Mouse (Mus musculus) CH12.LX (cell line): ENCODE measurements around the gene Foxn1. TPM values are rescaled to one million over a fixed set of nuclear protein-coding genes. Genes with fewer than 3 reads are reported as not detected.

Experiments
- DNase-seq: peaks from one replicate; pipeline ENCODE4 v3.0.0-alpha.2; 2013; ENCODE audit errors: extremely low read depth
- H3K27ac ChIP-seq: 2 replicates; pipeline ENCODE4 v1.5.1; 2012; ENCODE audit warnings: low read depth, mild to moderate bottlenecking, control low read depth, moderate library complexity; ENCODE audit not compliant: insufficient read depth
- H3K27me3 ChIP-seq: replicated peaks from 2 replicates; pipeline ENCODE3; 2012; ENCODE audit warnings: inconsistent platforms
- H3K36me3 ChIP-seq, 2 experiments: replicated peaks in 1 of 2; 2 replicates each; pipeline versions ENCODE3 to v1.6.1; 2012; ENCODE audit warnings: inconsistent platforms in 1 of 2, low read length in 1 of 2, mild to moderate bottlenecking in 1 of 2, mixed read lengths in 1 of 2, moderate library complexity in 1 of 2; ENCODE audit not compliant: control insufficient read depth in 1 of 2, insufficient read depth in 1 of 2
- H3K4me1 ChIP-seq, 2 experiments: 2 replicates each; pipeline ENCODE4 v1.6.1; 2012; ENCODE audit warnings: inconsistent platforms in 1 of 2, moderate library complexity in 1 of 2; ENCODE audit not compliant: insufficient read depth in 2 of 2, control insufficient read depth in 1 of 2
- H3K4me2 ChIP-seq: 2 replicates; pipeline ENCODE4 v1.6.1; 2012; ENCODE audit warnings: low read depth, mild to moderate bottlenecking, control low read depth; ENCODE audit not compliant: poor library complexity, insufficient read depth, severe bottlenecking
- H3K4me3 ChIP-seq, 3 experiments: fragments of 150-350 bp in 1 of 3; sonication (generic) in 1 of 3; replicated peaks in 1 of 3; 2 replicates each; pipeline versions ENCODE3 to v1.5.1; 2011 to 2012; ENCODE audit warnings: low read depth in 2 of 3, low read length in 2 of 3, mild to moderate bottlenecking in 2 of 3, moderate library complexity in 2 of 3, control low read depth in 1 of 3, improper control_type of control experiment in 1 of 3, inconsistent platforms in 1 of 3, mixed read lengths in 1 of 3; ENCODE audit not compliant: poor library complexity in 1 of 3
- H3K79me2 ChIP-seq: replicated peaks from 2 replicates; pipeline ENCODE4 v1.6.1; 2012; ENCODE audit warnings: mild to moderate bottlenecking, moderate library complexity; ENCODE audit not compliant: control insufficient read depth, poor library complexity, insufficient read depth, severe bottlenecking; ENCODE audit errors: extremely low read depth
- H3K9ac ChIP-seq: 2 replicates; pipeline ENCODE4 v1.6.1; 2012; ENCODE audit warnings: low read depth, mild to moderate bottlenecking, control low read depth, moderate library complexity; ENCODE audit not compliant: insufficient read depth
- H3K9me3 ChIP-seq: replicated peaks from 2 replicates; pipeline ENCODE3; 2012; ENCODE audit warnings: low read length, inconsistent platforms, mixed read lengths
- BHLHE40 ChIP-seq: IDR thresholded peaks from 2 replicates; pipeline ENCODE4 v1.6.1; 2011; ENCODE audit warnings: mild to moderate bottlenecking, low read depth, low read length, improper control_type of control experiment
- CHD1 ChIP-seq: IDR thresholded peaks from 2 replicates; pipeline ENCODE4 v1.6.1; 2012; ENCODE audit warnings: low read depth, low read length, improper control_type of control experiment, inconsistent platforms
- CHD2 ChIP-seq: IDR thresholded peaks from 2 replicates; pipeline ENCODE4 v1.6.1; 2011; ENCODE audit warnings: low read length, improper control_type of control experiment
- CTCF ChIP-seq, 2 experiments: IDR thresholded peaks in 1 of 2; conservative IDR thresholded peaks in 1 of 2; 2 replicates each; pipeline ENCODE4 v1.5.1; 2011 to 2012; ENCODE audit warnings: low read depth in 2 of 2, low read length in 2 of 2, improper control_type of control experiment in 1 of 2, inconsistent platforms in 1 of 2, mild to moderate bottlenecking in 1 of 2, moderate library complexity in 1 of 2
- E2F4 ChIP-seq: IDR thresholded peaks from 2 replicates; pipeline ENCODE4 v1.6.1; 2011; ENCODE audit warnings: low read depth, low read length, improper control_type of control experiment; ENCODE audit not compliant: insufficient replicate concordance
- EP300 ChIP-seq: IDR thresholded peaks from 2 replicates; pipeline ENCODE4 v1.6.1; 2011; ENCODE audit warnings: low read length, improper control_type of control experiment
- ETS1 ChIP-seq: conservative IDR thresholded peaks from 2 replicates; pipeline ENCODE4 v1.6.1; 2012; ENCODE audit warnings: low read depth, mild to moderate bottlenecking, inconsistent platforms, low read length, improper control_type of control experiment, moderate library complexity
- GABPA ChIP-seq: IDR thresholded peaks from 2 replicates; pipeline ENCODE4 v1.6.1; 2012; ENCODE audit warnings: low read depth, low read length, improper control_type of control experiment, inconsistent platforms; ENCODE audit not compliant: insufficient replicate concordance
- HCFC1 ChIP-seq: IDR thresholded peaks from 2 replicates; pipeline ENCODE4 v1.6.1; 2012; ENCODE audit warnings: low read depth, mild to moderate bottlenecking, inconsistent platforms, low read length, improper control_type of control experiment
- IRF4 ChIP-seq: IDR thresholded peaks from 2 replicates; pipeline ENCODE4 v1.6.1; 2014; ENCODE audit warnings: low read depth, mild to moderate bottlenecking, inconsistent platforms, low read length, improper control_type of control experiment
- JUND ChIP-seq: conservative IDR thresholded peaks from 2 replicates; pipeline ENCODE4 v1.6.1; 2011; ENCODE audit warnings: low read depth, low read length, improper control_type of control experiment
- KAT2A ChIP-seq: IDR thresholded peaks from 2 replicates; pipeline ENCODE4 v1.6.1; 2012; ENCODE audit warnings: low read length, improper control_type of control experiment, inconsistent platforms; ENCODE audit not compliant: insufficient replicate concordance
- MAFK ChIP-seq: IDR thresholded peaks from 2 replicates; pipeline ENCODE4 v1.6.1; 2011; ENCODE audit warnings: low read length, improper control_type of control experiment; ENCODE audit not compliant: insufficient replicate concordance
- MAX ChIP-seq: IDR thresholded peaks from 2 replicates; pipeline ENCODE4 v1.6.1; 2011; ENCODE audit warnings: low read length, improper control_type of control experiment
- MAZ ChIP-seq: IDR thresholded peaks from 2 replicates; pipeline ENCODE4 v1.6.1; 2012; ENCODE audit warnings: low read depth, mild to moderate bottlenecking, inconsistent platforms, low read length, improper control_type of control experiment, moderate library complexity
- MEF2A ChIP-seq: IDR thresholded peaks from 2 replicates; pipeline ENCODE4 v1.6.1; 2014; ENCODE audit warnings: low read depth, mild to moderate bottlenecking, inconsistent platforms, low read length, improper control_type of control experiment, borderline replicate concordance
- MXI1 ChIP-seq: IDR thresholded peaks from 2 replicates; pipeline ENCODE4 v1.6.1; 2011; ENCODE audit warnings: mild to moderate bottlenecking, low read depth, low read length, improper control_type of control experiment
- MYC ChIP-seq: IDR thresholded peaks from 2 replicates; pipeline ENCODE4 v1.6.1; 2011; ENCODE audit warnings: low read depth, mild to moderate bottlenecking, improper control_type of control experiment, low read length
- NRF1 ChIP-seq: IDR thresholded peaks from 2 replicates; pipeline ENCODE4 v1.6.1; 2014; ENCODE audit warnings: low read depth, mild to moderate bottlenecking, inconsistent platforms, low read length, improper control_type of control experiment, moderate library complexity
- PAX5 ChIP-seq: IDR thresholded peaks from 2 replicates; pipeline ENCODE4 v1.6.1; 2012; ENCODE audit warnings: low read length, inconsistent platforms, mixed read lengths
- POLR2AphosphoS2 ChIP-seq: IDR thresholded peaks from 2 replicates; pipeline ENCODE4 v1.6.1; 2011; ENCODE audit warnings: low read depth, low read length, improper control_type of control experiment
- SIN3A ChIP-seq: IDR thresholded peaks from 2 replicates; pipeline ENCODE4 v1.6.1; 2012; ENCODE audit warnings: low read length, improper control_type of control experiment, inconsistent platforms
- SMC3 ChIP-seq: IDR thresholded peaks from 2 replicates; pipeline ENCODE4 v1.6.1; 2011; ENCODE audit warnings: low read depth, low read length, improper control_type of control experiment
- TCF12 ChIP-seq: IDR thresholded peaks from 2 replicates; pipeline ENCODE4 v1.6.1; 2014; ENCODE audit warnings: low read depth, mild to moderate bottlenecking, inconsistent platforms, low read length, improper control_type of control experiment
- UBTF ChIP-seq: IDR thresholded peaks from 2 replicates; pipeline ENCODE4 v1.6.1; 2012; ENCODE audit warnings: low read depth, mild to moderate bottlenecking, inconsistent platforms, low read length, improper control_type of control experiment, moderate library complexity
- USF2 ChIP-seq: conservative IDR thresholded peaks from 2 replicates; pipeline ENCODE4 v1.6.1; 2011; ENCODE audit warnings: low read depth, low read length, improper control_type of control experiment
- ZC3H11A ChIP-seq: IDR thresholded peaks from 2 replicates; pipeline ENCODE4 v1.6.1; 2012; ENCODE audit warnings: low read depth, mild to moderate bottlenecking, inconsistent platforms, low read length, improper control_type of control experiment
- ZNF384 ChIP-seq: IDR thresholded peaks from 2 replicates; pipeline ENCODE4 v1.6.1; 2012; ENCODE audit warnings: low read depth, low read length, improper control_type of control experiment, inconsistent platforms
- dilution Hi-C: fragments of 300-500 bp; cut with MboI; formaldehyde crosslinking; loops from 2 replicates; pipeline ENCODE4 v1.14.3; 2020; ENCODE audit warnings: low sequenced_read_pairs; ENCODE audit not compliant: extremely low pct_unique_long_range_greater_than_20kb, extremely low pct_ligation_motif_present
- in situ Hi-C: fragments of 300-500 bp; cut with MboI; formaldehyde crosslinking; loops from 3 replicates; pipeline ENCODE4 v1.14.3; 2019; ENCODE audit warnings: low sequenced_read_pairs, low pct_ligation_motif_present, low pct_unique_long_range_greater_than_20kb, mixed read lengths
- polyA plus RNA-seq: library from polyadenylated mRNA; unstranded; fragments of >175 nt; gene quantifications from 2 replicates; pipeline ENCODE4 v1.2.1, GENCODE M21; 2012; ENCODE audit warnings: low read depth; ENCODE audit not compliant: insufficient read length
- total RNA-seq, 2 experiments: library from RNA; depleted of rRNA; stranded (reverse); fragments of 300-350 nt in 1 of 2; fragments of >200 nt in 1 of 2; gene quantifications; 2 replicates each; pipeline ENCODE4 v1.2.3; 2012 to 2014

Foxn1 gene
- total and polyA plus RNA-seq, 3 experiments = not detected

- dilution Hi-C loops = no loop called here
- peaks cover 2 to 22% of the 10 kb centered on the region in 2 experiments; a peak in 3 of 4 replicates for H3K4me1 ChIP-seq
- DNase-seq = no peak
- peaks cover 17 to 55% of the 10 kb centered on the region in 2 experiments for H3K36me3 ChIP-seq
- peak overlapping the region; percentile 12; the same call in 1 of the 2 replicates for H3K27ac ChIP-seq
- H3K9me3 ChIP-seq = no peaks in the 10 kb centered on the region
- in situ Hi-C loops = no loop called here
- peak overlapping the region; percentile 54 for H3K9ac ChIP-seq
- peaks cover 8% of the 10 kb centered on the region; the same call in 1 of the 2 replicates for H3K79me2 ChIP-seq
- TF ChIP-seq MEF2A (no peak), UBTF (peak; percentile 79), SIN3A (peak; percentile 18)
- H3K4me2 ChIP-seq = peak overlapping the region; percentile 83
- H3K27me3 ChIP-seq = no peaks in the 10 kb centered on the region
- peak overlapping the region; percentile 81 to 89 (median 85) for H3K4me3 ChIP-seq
These were observed 57.8 kb downstream of the Foxn1 start for GRCm38 (mm10) chr11:78328512-78329056.

GRCm38 (mm10) chr11:78327634-78328511, 58.5 kb downstream of the Foxn1 start, which contains the start of gene Pigs:
Gene Pigs (plus strand): TSS chr11:78328415.
- Histone ChIP-seq H3K4me1 (peaks cover 4 to 29% of the 10 kb centered on the region in 2 experiments; a peak in 3 of 4 replicates), H3K4me2 (peak within 1 kb of the TSS; percentile 83), H3K9ac (peak within 1 kb of the TSS; percentile 54), H3K36me3 (peaks cover 10 to 49% of the 10 kb centered on the region in 2 experiments), H3K9me3 (no peaks in the 10 kb centered on the region), H3K4me3 (peak within 1 kb of the TSS; percentile 81 to 89 (median 85)), H3K79me2 (peaks cover 8% of the 10 kb centered on the region; the same call in 1 of the 2 replicates), H3K27me3 (no peaks in the 10 kb centered on the region), H3K27ac (peak within 1 kb of the TSS; percentile 39)
- DNase-seq = peak; percentile 99
- dilution Hi-C loops (no loop called here), in situ Hi-C loops (no loop called here)
- TF ChIP-seq NRF1 (peak; percentile 91), SMC3 (0 out of 2 replicates have a peak, but pooled peaks have one; percentile 10), KAT2A (no peak), MAX (no peak; the same call in none of the 2 replicates), E2F4 (0 out of 2 replicates have a peak, but pooled peaks have one; percentile 44), POLR2AphosphoS2 (peak; percentile 90), GABPA (no peak), UBTF (no peak; the same call in 1 of the 2 replicates), ZNF384 (peak; percentile 41; the same call in 1 of the 2 replicates), ZC3H11A (no peak), CHD2 (no peak; the same call in 1 of the 2 replicates), MAZ (no peak), ETS1 (no peak), MYC (peak; percentile 69; the same call in 1 of the 2 replicates), USF2 (no peak), MEF2A (peak; percentile 51; the same call in 1 of the 2 replicates), CHD1 (0 out of 2 replicates have a peak, but pooled peaks have one; percentile 16), SIN3A (peak; percentile 83), IRF4 (peak; percentile 70), MXI1 (no peak; the same call in 1 of the 2 replicates), TCF12 (peak; percentile 91), CTCF (conservative IDR thresholded peaks at IDR 0.05 in 1 of 2, IDR thresholded peaks at IDR 0.05 in 1 of 2; ENCODE audit: low read depth in 2 of 2, low read length in 2 of 2) (peak in 1 of 2 experiments; percentile 43; a peak in 2 of 4 replicates), MAFK (0 out of 2 replicates have a peak, but pooled peaks have one; percentile 22), PAX5 (no peak), EP300 (no peak), JUND (no peak), HCFC1 (peak; percentile 68), BHLHE40 (peak; percentile 74)
